Mouse (Mus musculus) kidney, embryonic 14.5 days (tissue): ENCODE measurements around the gene Lce1l. TPM values are rescaled to one million over a fixed set of nuclear protein-coding genes. Genes with fewer than 3 reads are reported as not detected.
"Not testable (repeated sequence)": the region's sequence is repeated elsewhere in the genome, so short reads cannot be mapped to it uniquely, and the experiment has no call there.

ENCODE experiments used
- ATAC-seq: fragments of 200-750 bp; cut with Nextera tagmentation; 2 replicates; pipeline ENCODE4 v1.8.0; 2017; ENCODE audit warnings: moderate number of reproducible peaks, mild to moderate bottlenecking, moderate TSS enrichment, moderate library complexity; ENCODE audit not compliant: low FRiP score, low TSS enrichment
- H3K27ac ChIP-seq: fragments of 300-500 bp; sonication (generic); 2 replicates; pipeline ENCODE4 v1.5.1; 2014; ENCODE audit warnings: low read depth, mild to moderate bottlenecking, low read length, moderate library complexity, mixed read lengths
- H3K27me3 ChIP-seq: fragments of 300-500 bp; sonication (generic); 2 replicates; pipeline ENCODE4 v1.6.1; 2014; ENCODE audit warnings: mild to moderate bottlenecking, low read length; ENCODE audit not compliant: control insufficient read depth, insufficient read depth
- H3K36me3 ChIP-seq: fragments of 300-500 bp; sonication (generic); 2 replicates; pipeline ENCODE4 v1.6.1; 2014; ENCODE audit warnings: low read length, mixed read lengths; ENCODE audit not compliant: control insufficient read depth, insufficient read depth
- H3K4me1 ChIP-seq: fragments of 300-500 bp; sonication (generic); 2 replicates; pipeline ENCODE4 v1.6.1; 2014; ENCODE audit warnings: low read length, mixed read lengths; ENCODE audit not compliant: control insufficient read depth, insufficient read depth
- H3K4me2 ChIP-seq: fragments of 300-500 bp; sonication (generic); replicated peaks from 2 replicates; pipeline ENCODE4 v1.6.1; 2014; ENCODE audit warnings: low read depth, mild to moderate bottlenecking, low read length
- H3K4me3 ChIP-seq: fragments of 300-500 bp; sonication (generic); 2 replicates; pipeline ENCODE4 v1.5.1; 2014; ENCODE audit warnings: mild to moderate bottlenecking, low read length
- H3K9ac ChIP-seq: fragments of 300-500 bp; sonication (generic); 2 replicates; pipeline ENCODE4 v1.6.1; 2014; ENCODE audit warnings: low read depth, mild to moderate bottlenecking, low read length, moderate library complexity
- H3K9me3 ChIP-seq: fragments of 300-500 bp; sonication (generic); 2 replicates; pipeline ENCODE4 v1.6.1; 2016; ENCODE audit warnings: low read length; ENCODE audit not compliant: control insufficient read depth
- WGBS: fragments of 180-500 bp; shearing (Covaris S2); extraction: QIAGEN DNeasy Blood & Tissue Kit; methylation state at CpG from one replicate; pipeline ENCODE4 v1.1.7; 2014; 5-methylcytosine and 5-hydroxymethylcytosine counted together
- polyA plus RNA-seq: library from polyadenylated mRNA; unstranded; fragments of >200 nt; fragmentation: Nextera tagmentation; extraction: Ambion mirVana; gene quantifications from 2 replicates; pipeline ENCODE4 v1.2.1, GENCODE M21; 2014

Gene Lce1l
- polyA plus RNA-seq, result not detected in 2 replicates

GRCm38 (mm10) chr3:92851186-92851585 is at the start of gene Lce1l:
Gene Lce1l (minus strand): TSS chr3:92851286.
- Histone ChIP-seq H3K36me3 (no peaks in the 10 kb centered on the region), H3K4me3 (no peak within 1 kb of the TSS), H3K27ac (no peak within 1 kb of the TSS), H3K4me1 (no peaks in the 10 kb centered on the region), H3K4me2 (no peak within 1 kb of the TSS), H3K9ac (no peak within 1 kb of the TSS), H3K9me3 (no peaks in the 10 kb centered on the region), H3K27me3 (no peaks in the 10 kb centered on the region)
- WGBS, result 86% methylated on average over 3 of the region's 3 CpGs
- ATAC-seq, result no peak

- Histone ChIP-seq H3K4me3 (no peak overlapping the region), H3K9ac (no peak overlapping the region), H3K27ac (no peak overlapping the region), H3K4me2 (no peak overlapping the region), H3K4me1 (no peaks in the 10 kb centered on the region), H3K27me3 (no peaks in the 10 kb centered on the region), H3K9me3 (no peaks in the 10 kb centered on the region), H3K36me3 (no peaks in the 10 kb centered on the region)
- WGBS, result 65% methylated on average over 1 of the region's 1 CpGs
- no peak for ATAC-seq
These were observed 43.4 kb upstream of the Lce1l start for GRCm38 (mm10) chr3:92894489-92894888.

- Histone ChIP-seq H3K9ac (no peak overlapping the region), H3K4me1 (no peaks in the 10 kb centered on the region), H3K36me3 (no peaks in the 10 kb centered on the region), H3K27me3 (no peaks in the 10 kb centered on the region), H3K4me3 (no peak overlapping the region), H3K9me3 (no peaks in the 10 kb centered on the region), H3K27ac (no peak overlapping the region), H3K4me2 (no peak overlapping the region)
- 67% methylated on average over 3 of the region's 3 CpGs for WGBS
- ATAC-seq, result no peak
These were observed 43.0 kb upstream of the Lce1l start for GRCm38 (mm10) chr3:92894063-92894462.

GRCm38 (mm10) chr3:92874180-92874579 is 23.1 kb upstream of the Lce1l start:
- no peak overlapping the region for H3K4me2 ChIP-seq
- no peak overlapping the region for H3K27ac ChIP-seq
- WGBS, result 90% methylated on average over 3 of the region's 3 CpGs
- no peaks in the 10 kb centered on the region for H3K36me3 ChIP-seq
- no peak overlapping the region for H3K9ac ChIP-seq
- no peaks in the 10 kb centered on the region for H3K9me3 ChIP-seq
- no peaks in the 10 kb centered on the region for H3K4me1 ChIP-seq
- no peak for ATAC-seq
- no peaks in the 10 kb centered on the region for H3K27me3 ChIP-seq
- H3K4me3 ChIP-seq, result no peak overlapping the region

GRCm38 (mm10) chr3:92870116-92870515 is 19.0 kb upstream of the Lce1l start, which contains the start of gene 2310050C09Rik:
Gene 2310050C09Rik (minus strand): TSS chr3:92870216.
- no peaks in the 10 kb centered on the region for H3K27me3 ChIP-seq
- no peaks in the 10 kb centered on the region for H3K4me1 ChIP-seq
- ATAC-seq, result no peak
- no peak within 1 kb of the TSS for H3K27ac ChIP-seq
- H3K36me3 ChIP-seq, result no peaks in the 10 kb centered on the region
- no peak within 1 kb of the TSS for H3K4me2 ChIP-seq
- H3K4me3 ChIP-seq, result no peak within 1 kb of the TSS
- WGBS, result 71% methylated on average over 4 of the region's 4 CpGs
- no peak within 1 kb of the TSS for H3K9ac ChIP-seq
- no peaks in the 10 kb centered on the region for H3K9me3 ChIP-seq

GRCm38 (mm10) chr3:92827108-92827507 is 24.0 kb downstream of the Lce1l start, which contains the start of gene Kprp:
Gene Kprp (minus strand): TSS chr3:92827247.
- no peak for ATAC-seq
- H3K9me3 ChIP-seq, result no peaks in the 10 kb centered on the region
- WGBS, result 54% methylated on average over 1 of the region's 1 CpGs
- H3K36me3 ChIP-seq, result no peaks in the 10 kb centered on the region
- no peak within 1 kb of the TSS for H3K4me3 ChIP-seq
- no peak within 1 kb of the TSS for H3K4me2 ChIP-seq
- no peak within 1 kb of the TSS for H3K9ac ChIP-seq
- H3K27me3 ChIP-seq, result no peaks in the 10 kb centered on the region
- no peak within 1 kb of the TSS for H3K27ac ChIP-seq
- H3K4me1 ChIP-seq, result no peaks in the 10 kb centered on the region

- Histone ChIP-seq H3K27me3 (no peaks in the 10 kb centered on the region), H3K4me2 (no peak overlapping the region), H3K4me3 (no peak overlapping the region), H3K9ac (no peak overlapping the region), H3K27ac (no peak overlapping the region), H3K36me3 (no peaks in the 10 kb centered on the region), H3K9me3 (no peaks in the 10 kb centered on the region), H3K4me1 (no peaks in the 10 kb centered on the region)
- 32% methylated on average over 1 of the region's 1 CpGs for WGBS
- no peak for ATAC-seq
These were observed 25.3 kb downstream of the Lce1l start for GRCm38 (mm10) chr3:92825808-92826207.

- not testable (repeated sequence) for H3K9me3 ChIP-seq, ATAC-seq, H3K9ac ChIP-seq, H3K4me1 ChIP-seq, H3K27me3 ChIP-seq, H3K36me3 ChIP-seq, H3K4me2 ChIP-seq, H3K27ac ChIP-seq, H3K4me3 ChIP-seq
- 89% methylated on average over 2 of the region's 2 CpGs for WGBS
These were observed 35.0 kb downstream of the Lce1l start for GRCm38 (mm10) chr3:92816036-92816435.

- Histone ChIP-seq H3K4me3 (no peak overlapping the region), H3K4me1 (no peaks in the 10 kb centered on the region), H3K27me3 (no peaks in the 10 kb centered on the region), H3K9ac (no peak overlapping the region), H3K9me3 (no peaks in the 10 kb centered on the region), H3K4me2 (no peak overlapping the region), H3K36me3 (no peaks in the 10 kb centered on the region), H3K27ac (no peak overlapping the region)
- 96% methylated on average over 3 of the region's 3 CpGs for WGBS
- ATAC-seq, result no peak
These were observed 35.5 kb downstream of the Lce1l start for GRCm38 (mm10) chr3:92815581-92815980.
